Mouse (Mus musculus): Measurements from ENCODE around the gene Mtpn.

DNA sequence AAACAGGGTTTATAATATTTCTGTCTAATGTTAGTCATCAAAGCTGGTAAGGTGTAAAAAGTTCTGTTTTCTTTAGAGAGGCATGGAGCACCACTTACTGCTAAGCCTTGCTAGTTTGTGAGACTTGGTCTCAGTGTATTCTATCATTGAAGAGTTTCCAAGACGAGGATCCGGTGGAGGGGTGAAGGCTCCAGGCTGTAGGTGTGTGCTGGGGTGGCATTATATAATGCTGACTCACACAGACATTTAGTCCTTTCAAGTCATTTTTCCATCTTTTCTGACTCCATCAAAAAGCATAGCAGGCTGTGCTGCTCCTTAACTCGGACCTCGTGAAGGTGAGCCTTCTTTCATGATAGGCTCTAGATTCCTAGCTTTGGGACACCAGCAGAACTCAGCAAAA is 42.3 kb downstream of the Mtpn start:
- TF ChIP-seq CTCF (IDR thresholded peaks at IDR 0.05; ENCODE audit: low read depth, low read length) = no peak
- no peak for TF ChIP-seq EP300 (IDR thresholded peaks at IDR 0.05; ENCODE audit: insufficient read depth, low read depth, low read length)
- TF ChIP-seq POLR2A (IDR thresholded peaks at IDR 0.05; ENCODE audit: insufficient read depth, low read length) = no peak
